Mouse (Mus musculus): ENCODE measurements at regions not wholly inside any gene's neighbourhood (a gene's known extent, or its start where the extent isn't known, plus 50 kb on each side); places are given as distances from the start of the nearest gene placed in this dataset.

GRCm38 (mm10) chr9:32882819-32883587, 247.0 kb downstream of the Ets1 start:
- WGBS = 82% methylated on average over 7 of the region's 7 CpGs
- Histone ChIP-seq H3K9ac (ENCODE audit: low read length) (no peak overlapping the region), H3K27me3 (ENCODE audit: control insufficient read depth, insufficient read depth, low read length) (no peaks in the 10 kb centered on the region), H3K4me3 (ENCODE audit: low read depth, low read length) (no peak overlapping the region), H3K4me2 (ENCODE audit: low read depth, low read length, severe bottlenecking) (no peak overlapping the region), H3K4me1 (replicated peaks; ENCODE audit: control insufficient read depth, insufficient read depth, low read length) (no peaks in the 10 kb centered on the region), H3K9me3 (ENCODE audit: control insufficient read depth, low read length) (no peaks in the 10 kb centered on the region), H3K27ac (ENCODE audit: low read depth, low read length) (no peak overlapping the region), H3K36me3 (ENCODE audit: control insufficient read depth, insufficient read depth, low read length) (no peaks in the 10 kb centered on the region)
- ATAC-seq (replicated peaks; ENCODE audit: low FRiP score) (no peak), DNase-seq (ENCODE audit: low spot score) (no peak)

DNA sequence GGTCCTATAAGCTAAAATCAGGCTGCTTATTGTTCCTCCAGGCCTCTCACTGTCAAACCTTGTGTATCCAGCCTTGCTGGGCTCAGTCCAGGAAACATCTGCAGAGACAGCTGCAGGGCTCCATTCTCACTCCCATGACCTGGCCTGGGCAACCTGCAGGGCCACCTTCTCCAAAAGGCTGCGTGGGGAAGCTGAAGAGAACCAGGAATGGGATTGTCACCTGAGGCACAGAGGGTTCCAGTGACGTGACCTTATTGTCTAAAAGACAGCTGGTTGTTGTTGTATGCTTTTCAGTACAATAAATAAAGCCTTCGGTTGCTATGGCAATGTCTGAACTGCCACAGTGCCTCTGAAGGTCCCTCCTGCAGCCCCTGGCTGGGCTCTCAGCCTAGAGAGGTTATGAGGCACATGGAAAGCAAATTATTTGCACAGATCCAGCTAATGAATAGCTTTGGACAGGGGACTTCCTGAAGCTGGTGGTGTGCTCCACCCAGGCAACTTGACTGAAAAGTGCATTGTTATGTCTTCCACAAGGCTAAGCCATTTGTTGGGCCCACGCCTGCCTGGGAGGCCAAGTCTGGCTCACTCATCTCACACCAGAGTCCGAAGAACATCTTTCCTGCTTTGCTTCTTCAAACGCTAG, 250.1 kb downstream of the Ets1 start:
- no peaks in the 10 kb centered on the region for H3K27me3 ChIP-seq (ENCODE audit: control insufficient read depth, insufficient read depth, low read length)
- no peak for ATAC-seq (replicated peaks; ENCODE audit: low FRiP score)
- 67% methylated on average over 6 of the region's 6 CpGs for WGBS
- no peaks in the 10 kb centered on the region for H3K4me1 ChIP-seq (replicated peaks; ENCODE audit: control insufficient read depth, insufficient read depth, low read length)
- no peaks in the 10 kb centered on the region for H3K9me3 ChIP-seq (ENCODE audit: control insufficient read depth, low read length)
- H3K9ac ChIP-seq (ENCODE audit: low read length) = no peak overlapping the region
- H3K4me3 ChIP-seq (ENCODE audit: low read depth, low read length) = no peak overlapping the region
- no peaks in the 10 kb centered on the region for H3K36me3 ChIP-seq (ENCODE audit: control insufficient read depth, insufficient read depth, low read length)
- DNase-seq (ENCODE audit: low spot score) = no peak
- H3K27ac ChIP-seq (ENCODE audit: low read depth, low read length) = no peak overlapping the region
- H3K4me2 ChIP-seq (ENCODE audit: low read depth, low read length, severe bottlenecking) = no peak overlapping the region

- 73% methylated on average over 4 of the region's 4 CpGs for WGBS
- Histone ChIP-seq H3K4me2 (ENCODE audit: low read depth, low read length, severe bottlenecking) (no peak overlapping the region), H3K27ac (ENCODE audit: low read depth, low read length) (no peak overlapping the region), H3K4me1 (replicated peaks; ENCODE audit: control insufficient read depth, insufficient read depth, low read length) (no peaks in the 10 kb centered on the region), H3K27me3 (ENCODE audit: control insufficient read depth, insufficient read depth, low read length) (no peaks in the 10 kb centered on the region), H3K4me3 (ENCODE audit: low read depth, low read length) (no peak overlapping the region), H3K9ac (ENCODE audit: low read length) (no peak overlapping the region), H3K9me3 (ENCODE audit: control insufficient read depth, low read length) (no peaks in the 10 kb centered on the region), H3K36me3 (ENCODE audit: control insufficient read depth, insufficient read depth, low read length) (no peaks in the 10 kb centered on the region)
- no peak for DNase-seq (ENCODE audit: low spot score)
- no peak for ATAC-seq (replicated peaks; ENCODE audit: low FRiP score)
Observed at GRCm38 (mm10) chr9:32899801-32900200, 263.8 kb downstream of the Ets1 start.

- Histone ChIP-seq H3K9ac (ENCODE audit: low read length) (no peak overlapping the region), H3K4me1 (replicated peaks; ENCODE audit: control insufficient read depth, insufficient read depth, low read length) (no peaks in the 10 kb centered on the region), H3K27ac (ENCODE audit: low read depth, low read length) (no peak overlapping the region), H3K4me2 (ENCODE audit: low read depth, low read length, severe bottlenecking) (no peak overlapping the region), H3K4me3 (ENCODE audit: low read depth, low read length) (no peak overlapping the region), H3K9me3 (ENCODE audit: control insufficient read depth, low read length) (no peaks in the 10 kb centered on the region), H3K36me3 (ENCODE audit: control insufficient read depth, insufficient read depth, low read length) (no peaks in the 10 kb centered on the region), H3K27me3 (ENCODE audit: control insufficient read depth, insufficient read depth, low read length) (no peaks in the 10 kb centered on the region)
- 65% methylated on average over 4 of the region's 4 CpGs for WGBS
- DNase-seq (ENCODE audit: low spot score) (no peak), ATAC-seq (replicated peaks; ENCODE audit: low FRiP score) (no peak)
Observed at GRCm38 (mm10) chr9:32901287-32901686, 265.3 kb downstream of the Ets1 start.

DNA sequence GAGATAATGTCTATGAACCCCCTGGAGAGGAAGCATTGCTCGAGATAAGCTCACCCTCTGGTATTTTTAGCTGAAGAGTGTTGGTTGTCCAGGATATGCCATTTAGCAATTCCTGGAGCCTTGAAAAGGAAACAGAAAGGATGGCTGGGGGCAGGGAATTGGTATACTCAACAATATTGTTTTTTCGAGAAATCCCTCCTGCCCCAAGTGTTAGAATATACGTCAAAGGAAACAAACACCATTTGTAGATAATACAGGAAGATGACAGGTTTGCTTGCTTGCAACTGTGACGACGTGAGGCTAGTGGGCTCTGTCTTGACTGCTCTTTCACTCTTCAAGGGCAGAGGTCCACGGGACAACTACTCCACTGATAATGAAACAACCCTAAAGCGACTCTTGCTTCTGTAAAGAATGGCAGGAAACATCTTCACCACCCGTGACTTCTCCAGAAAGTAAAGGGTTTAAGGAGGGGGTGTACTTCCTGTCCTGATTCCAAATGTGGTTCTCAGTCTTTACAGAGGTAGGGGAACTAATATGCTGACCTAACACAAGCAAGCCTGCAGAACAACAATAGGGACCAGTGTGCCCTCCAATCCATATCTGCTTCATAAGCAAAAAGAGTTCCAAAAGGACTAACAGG, 270.3 kb downstream of the Ets1 start:
- no peaks in the 10 kb centered on the region for H3K36me3 ChIP-seq (ENCODE audit: control insufficient read depth, insufficient read depth, low read length)

DNA sequence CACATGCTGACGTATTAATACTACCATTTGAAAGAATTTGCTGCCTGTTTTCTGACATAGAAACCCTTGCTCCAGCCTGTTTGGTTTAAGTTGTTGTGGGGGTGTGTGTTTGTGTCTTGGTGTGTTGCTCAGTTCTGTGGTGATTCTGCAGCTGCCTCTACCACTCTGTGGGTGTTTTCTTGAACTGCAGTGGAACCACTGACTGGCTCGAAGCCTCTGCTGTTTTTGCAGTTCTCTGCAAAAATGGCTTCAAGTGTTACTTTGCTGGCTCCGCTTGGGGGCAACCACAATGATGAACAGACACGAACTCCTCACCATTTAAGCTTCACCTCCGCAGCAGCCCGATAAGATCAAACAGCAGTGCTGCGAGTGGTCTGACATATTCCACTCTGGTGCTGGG, 274.6 kb downstream of the Ets1 start:
- ATAC-seq (replicated peaks; ENCODE audit: low FRiP score) (no peak), DNase-seq (ENCODE audit: low spot score) (no peak)
- Histone ChIP-seq H3K4me2 (ENCODE audit: low read depth, low read length, severe bottlenecking) (no peak overlapping the region), H3K4me3 (ENCODE audit: low read depth, low read length) (no peak overlapping the region), H3K27ac (ENCODE audit: low read depth, low read length) (no peak overlapping the region), H3K9ac (ENCODE audit: low read length) (no peak overlapping the region), H3K36me3 (ENCODE audit: control insufficient read depth, insufficient read depth, low read length) (no peaks in the 10 kb centered on the region), H3K27me3 (ENCODE audit: control insufficient read depth, insufficient read depth, low read length) (no peaks in the 10 kb centered on the region), H3K9me3 (ENCODE audit: control insufficient read depth, low read length) (no peaks in the 10 kb centered on the region), H3K4me1 (replicated peaks; ENCODE audit: control insufficient read depth, insufficient read depth, low read length) (no peaks in the 10 kb centered on the region)
- 88% methylated on average over 7 of the region's 7 CpGs for WGBS

More for the DNA sequence above, 270.3 kb downstream of the Ets1 start:
- no peaks in the 10 kb centered on the region for H3K4me1 ChIP-seq (replicated peaks; ENCODE audit: control insufficient read depth, insufficient read depth, low read length)
- DNase-seq (ENCODE audit: low spot score) (no peak), ATAC-seq (replicated peaks; ENCODE audit: low FRiP score) (no peak)
- WGBS = 81% methylated on average over 8 of the region's 8 CpGs
- no peaks in the 10 kb centered on the region for H3K27me3 ChIP-seq (ENCODE audit: control insufficient read depth, insufficient read depth, low read length)
- no peak overlapping the region for H3K9ac ChIP-seq (ENCODE audit: low read length)
- H3K27ac ChIP-seq (ENCODE audit: low read depth, low read length) = no peak overlapping the region
- H3K4me2 ChIP-seq (ENCODE audit: low read depth, low read length, severe bottlenecking) = no peak overlapping the region
- no peak overlapping the region for H3K4me3 ChIP-seq (ENCODE audit: low read depth, low read length)
- no peaks in the 10 kb centered on the region for H3K9me3 ChIP-seq (ENCODE audit: control insufficient read depth, low read length)

- no peaks in the 10 kb centered on the region for H3K27me3 ChIP-seq (ENCODE audit: control insufficient read depth, insufficient read depth, low read length)
- no peak overlapping the region for H3K27ac ChIP-seq (ENCODE audit: low read depth, low read length)
- H3K4me3 ChIP-seq (ENCODE audit: low read depth, low read length) = no peak overlapping the region
- H3K9me3 ChIP-seq (ENCODE audit: control insufficient read depth, low read length) = no peaks in the 10 kb centered on the region
- H3K4me1 ChIP-seq (replicated peaks; ENCODE audit: control insufficient read depth, insufficient read depth, low read length) = no peaks in the 10 kb centered on the region
- WGBS = 92% methylated on average over 3 of the region's 3 CpGs
- ATAC-seq (replicated peaks; ENCODE audit: low FRiP score) = no peak
- H3K9ac ChIP-seq (ENCODE audit: low read length) = no peak overlapping the region
- no peaks in the 10 kb centered on the region for H3K36me3 ChIP-seq (ENCODE audit: control insufficient read depth, insufficient read depth, low read length)
- no peak overlapping the region for H3K4me2 ChIP-seq (ENCODE audit: low read depth, low read length, severe bottlenecking)
- DNase-seq (ENCODE audit: low spot score) = no peak
Observed at GRCm38 (mm10) chr9:32915633-32916032, 279.6 kb downstream of the Ets1 start.

DNA sequence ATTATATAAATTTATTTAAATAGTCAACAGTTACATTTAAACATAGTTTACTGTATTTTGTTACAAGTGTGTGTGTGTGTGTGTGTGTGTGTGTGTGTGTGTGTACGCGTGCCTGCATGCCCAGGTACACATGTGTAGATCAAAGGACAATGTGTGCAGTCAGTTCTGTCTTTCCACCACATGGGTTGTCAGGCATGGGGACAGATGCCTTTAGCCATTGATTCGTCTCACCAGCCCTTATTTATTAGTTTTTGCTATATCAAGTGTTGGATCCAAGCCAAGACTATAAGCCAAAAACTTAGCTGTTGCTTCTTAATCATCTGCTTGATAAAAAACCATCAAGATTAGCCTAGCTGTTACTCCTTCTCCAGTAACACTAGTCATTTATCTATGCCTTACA, 280.7 kb downstream of the Ets1 start:
- WGBS = 88% methylated on average over 3 of the region's 3 CpGs
- no peak for ATAC-seq (replicated peaks; ENCODE audit: low FRiP score)
- no peaks in the 10 kb centered on the region for H3K9me3 ChIP-seq (ENCODE audit: control insufficient read depth, low read length)

More for the DNA sequence above, 280.7 kb downstream of the Ets1 start:
- Histone ChIP-seq H3K27ac (ENCODE audit: low read depth, low read length) (no peak overlapping the region), H3K4me1 (replicated peaks; ENCODE audit: control insufficient read depth, insufficient read depth, low read length) (no peaks in the 10 kb centered on the region), H3K9ac (ENCODE audit: low read length) (no peak overlapping the region), H3K36me3 (ENCODE audit: control insufficient read depth, insufficient read depth, low read length) (no peaks in the 10 kb centered on the region), H3K4me2 (ENCODE audit: low read depth, low read length, severe bottlenecking) (no peak overlapping the region), H3K27me3 (ENCODE audit: control insufficient read depth, insufficient read depth, low read length) (no peaks in the 10 kb centered on the region), H3K4me3 (ENCODE audit: low read depth, low read length) (no peak overlapping the region)
- no peak for DNase-seq (ENCODE audit: low spot score)
